Mouse (Mus musculus): ENCODE data around the gene Rab6b.
A peak's percentile ranks its signal among the peaks of the same experiment; 100 is the strongest.

Gene Rab6b

GRCm38 (mm10) chr9:103111621-103112470 lies at the start of gene Rab6b:
Rab6b (plus strand) TSS chr9:103111787.
- no peak for DNase-seq (ENCODE audit: low spot score in 2 of 2)

- no peak for DNase-seq (ENCODE audit: low spot score in 2 of 2)
Observed at GRCm38 (mm10) chr9:103063591-103063990, 48.0 kb upstream of the Rab6b start.

- no peak for DNase-seq (ENCODE audit: low spot score in 2 of 2)
Observed at GRCm38 (mm10) chr9:103066845-103067244, 44.7 kb upstream of the Rab6b start.

- no peak for DNase-seq (ENCODE audit: low spot score in 2 of 2)
Observed at GRCm38 (mm10) chr9:103067651-103068050, 43.9 kb upstream of the Rab6b start.

- no peak for DNase-seq (ENCODE audit: low spot score in 2 of 2)
Observed at GRCm38 (mm10) chr9:103068769-103069168, 42.8 kb upstream of the Rab6b start.

- DNase-seq (ENCODE audit: low spot score in 2 of 2), result no peak
Observed at GRCm38 (mm10) chr9:103071541-103072203, 39.9 kb upstream of the Rab6b start.

GRCm38 (mm10) chr9:103072204-103072599 lies 39.4 kb upstream of the Rab6b start:
- DNase-seq (ENCODE audit: low spot score in 2 of 2), result no peak

GRCm38 (mm10) chr9:103072926-103073515 lies 38.6 kb upstream of the Rab6b start:
- no peak for DNase-seq (ENCODE audit: low spot score in 2 of 2)

GRCm38 (mm10) chr9:103076836-103077531 lies 34.6 kb upstream of the Rab6b start:
- DNase-seq (ENCODE audit: low spot score in 2 of 2), result no peak

- no peak for DNase-seq (ENCODE audit: low spot score in 2 of 2)
Observed at GRCm38 (mm10) chr9:103078194-103078691, 33.3 kb upstream of the Rab6b start.

GRCm38 (mm10) chr9:103080211-103080610 lies 31.4 kb upstream of the Rab6b start:
- no peak for DNase-seq (ENCODE audit: low spot score in 2 of 2)

GRCm38 (mm10) chr9:103082246-103082975 lies 29.2 kb upstream of the Rab6b start:
- no peak for DNase-seq (ENCODE audit: low spot score in 2 of 2)

- no peak for DNase-seq (ENCODE audit: low spot score in 2 of 2)
Observed at GRCm38 (mm10) chr9:103083405-103083804, 28.2 kb upstream of the Rab6b start.

GRCm38 (mm10) chr9:103086736-103087135 lies 24.9 kb upstream of the Rab6b start:
- no peak for DNase-seq (ENCODE audit: low spot score in 2 of 2)

GRCm38 (mm10) chr9:103087301-103087700 lies 24.3 kb upstream of the Rab6b start:
- DNase-seq (ENCODE audit: low spot score in 2 of 2), result no peak

GRCm38 (mm10) chr9:103088661-103089060 lies 22.9 kb upstream of the Rab6b start:
- DNase-seq (ENCODE audit: low spot score in 2 of 2), result no peak

GRCm38 (mm10) chr9:103090116-103090875 lies 21.3 kb upstream of the Rab6b start:
- no peak for DNase-seq (ENCODE audit: low spot score in 2 of 2)

- DNase-seq (ENCODE audit: low spot score in 2 of 2), result no peak
Observed at GRCm38 (mm10) chr9:103091039-103091883, 20.3 kb upstream of the Rab6b start.

GRCm38 (mm10) chr9:103092248-103092647 lies 19.3 kb upstream of the Rab6b start:
- peak; percentile 32 to 37 for DNase-seq (ENCODE audit: low spot score in 2 of 2)

Measured in spleen, postnatal 36 days (tissue).